Mouse (Mus musculus) lung, embryonic 16.5 days (tissue): ENCODE measurements around the gene Irf6. TPM values are rescaled to one million over a fixed set of nuclear protein-coding genes. Genes with fewer than 3 reads are reported as not detected.
A peak's percentile ranks its signal among the peaks of the same experiment; 100 is the strongest.

Experiments used
- ATAC-seq: fragments of 200-750 bp; cut with Nextera tagmentation; 2 replicates; pipeline ENCODE4 v1.8.0; 2017; ENCODE audit warnings: low read depth, mild to moderate bottlenecking, moderate library complexity
- H3K27ac ChIP-seq: fragments of 300-500 bp; sonication (generic); 2 replicates; pipeline ENCODE4 v1.5.1; 2014; ENCODE audit warnings: mild to moderate bottlenecking, control low read depth, low read length
- H3K27me3 ChIP-seq: fragments of 300-500 bp; sonication (generic); 2 replicates; pipeline ENCODE4 v1.6.1; 2014; ENCODE audit warnings: low read depth, low read length, mixed read lengths; ENCODE audit not compliant: control insufficient read depth, insufficient read depth
- H3K36me3 ChIP-seq: fragments of 300-500 bp; sonication (generic); 2 replicates; pipeline ENCODE4 v1.6.1; 2014; ENCODE audit warnings: low read length; ENCODE audit not compliant: control insufficient read depth, insufficient read depth
- H3K4me1 ChIP-seq: fragments of 300-500 bp; sonication (generic); replicated peaks from 2 replicates; pipeline ENCODE4 v1.6.1; 2014; ENCODE audit warnings: low read length, mixed read lengths; ENCODE audit not compliant: control insufficient read depth, insufficient read depth
- H3K4me2 ChIP-seq: fragments of 300-500 bp; sonication (generic); 2 replicates; pipeline ENCODE4 v1.6.1; 2014; ENCODE audit warnings: low read depth, low read length, control low read depth
- H3K4me3 ChIP-seq: fragments of 300-500 bp; sonication (generic); 2 replicates; pipeline ENCODE4 v1.5.1; 2014; ENCODE audit warnings: mild to moderate bottlenecking, low read length, control low read depth
- H3K9ac ChIP-seq: fragments of 300-500 bp; sonication (generic); 2 replicates; pipeline ENCODE4 v1.6.1; 2014; ENCODE audit warnings: low read length, control low read depth
- H3K9me3 ChIP-seq: fragments of 300-500 bp; sonication (generic); 2 replicates; pipeline ENCODE4 v1.6.1; 2016; ENCODE audit warnings: low read length; ENCODE audit not compliant: control insufficient read depth
- WGBS: fragments of 180-500 bp; shearing (Covaris S2); extraction: QIAGEN DNeasy Blood & Tissue Kit; methylation state at CpG from one replicate; pipeline ENCODE4 v1.1.7; 2014; 5-methylcytosine and 5-hydroxymethylcytosine counted together
- polyA plus RNA-seq: library from polyadenylated mRNA; unstranded; fragments of >200 nt; fragmentation: Nextera tagmentation; extraction: Ambion mirVana; gene quantifications from 2 replicates; pipeline ENCODE4 v1.2.1, GENCODE M21; 2015

The Irf6 gene
- polyA plus RNA-seq, 1 experiment from 2014 or later = 18.3 TPM

GRCm38 (mm10) chr1:193160317-193161032, 7.6 kb downstream of the Irf6 start:
- Histone ChIP-seq H3K4me3 (peak overlapping the region; percentile 27; the same call in 1 of the 2 replicates), H3K9me3 (no peaks in the 10 kb centered on the region), H3K9ac (peak overlapping the region; percentile 45), H3K4me1 (peaks cover 10% of the 10 kb centered on the region), H3K27me3 (no peaks in the 10 kb centered on the region), H3K4me2 (peak overlapping the region; percentile 58), H3K36me3 (no peaks in the 10 kb centered on the region), H3K27ac (no peak overlapping the region)
- 12% methylated on average over 18 of the region's 18 CpGs for WGBS
- peak; percentile 71 for ATAC-seq

GRCm38 (mm10) chr1:193167746-193168145, 14.8 kb downstream of the Irf6 start, which contains the start of gene A130010J15Rik:
TSS of gene A130010J15Rik (plus strand) at chr1:193168046.
- Histone ChIP-seq H3K4me1 (peaks cover 9% of the 10 kb centered on the region), H3K4me3 (no peak within 1 kb of the TSS), H3K9ac (no peak within 1 kb of the TSS), H3K36me3 (no peaks in the 10 kb centered on the region), H3K27me3 (no peaks in the 10 kb centered on the region), H3K4me2 (no peak within 1 kb of the TSS), H3K27ac (no peak within 1 kb of the TSS), H3K9me3 (no peaks in the 10 kb centered on the region)
- 85% methylated on average over 3 of the region's 3 CpGs for WGBS
- ATAC-seq = no peak

GRCm38 (mm10) chr1:193169228-193169627, 16.3 kb downstream of the Irf6 start:
- no peak overlapping the region for H3K4me3 ChIP-seq
- H3K27me3 ChIP-seq = no peaks in the 10 kb centered on the region
- no peaks in the 10 kb centered on the region for H3K9me3 ChIP-seq
- H3K4me2 ChIP-seq = no peak overlapping the region
- no peak overlapping the region for H3K27ac ChIP-seq
- no peaks in the 10 kb centered on the region for H3K36me3 ChIP-seq
- 62% methylated on average over 7 of the region's 7 CpGs for WGBS
- H3K9ac ChIP-seq = no peak overlapping the region
- no peak for ATAC-seq
- H3K4me1 ChIP-seq = peaks cover 14% of the 10 kb centered on the region

GRCm38 (mm10) chr1:193169856-193170255, 16.9 kb downstream of the Irf6 start:
- Histone ChIP-seq H3K4me3 (no peak overlapping the region), H3K36me3 (no peaks in the 10 kb centered on the region), H3K27ac (no peak overlapping the region), H3K4me1 (peaks cover 19% of the 10 kb centered on the region), H3K9me3 (no peaks in the 10 kb centered on the region), H3K27me3 (no peaks in the 10 kb centered on the region), H3K9ac (no peak overlapping the region), H3K4me2 (no peak overlapping the region)
- 41% methylated on average over 2 of the region's 2 CpGs for WGBS
- no peak for ATAC-seq

GRCm38 (mm10) chr1:193172991-193173809, 20.3 kb downstream of the Irf6 start:
- Histone ChIP-seq H3K27ac (peak overlapping the region; percentile 91), H3K9ac (peak overlapping the region; percentile 89), H3K4me1 (peaks cover 26% of the 10 kb centered on the region), H3K27me3 (no peaks in the 10 kb centered on the region), H3K9me3 (no peaks in the 10 kb centered on the region), H3K4me3 (peak overlapping the region; percentile 92), H3K4me2 (peak overlapping the region; percentile 89), H3K36me3 (no peaks in the 10 kb centered on the region)
- WGBS = under 1% methylated on average over 48 of the region's 48 CpGs
- ATAC-seq = peak; percentile 99

GRCm38 (mm10) chr1:193173810-193174129, 20.9 kb downstream of the Irf6 start:
- H3K36me3 ChIP-seq = no peaks in the 10 kb centered on the region
- WGBS = 15% methylated on average over 9 of the region's 9 CpGs

GRCm38 (mm10) chr1:193174143-193174733, 21.3 kb downstream of the Irf6 start:
- peaks cover 26% of the 10 kb centered on the region for H3K4me1 ChIP-seq
- H3K4me3 ChIP-seq = peak overlapping the region; percentile 92
- peak overlapping the region; percentile 89 for H3K9ac ChIP-seq
- no peak for ATAC-seq
- no peaks in the 10 kb centered on the region for H3K36me3 ChIP-seq
- H3K27ac ChIP-seq = peak overlapping the region; percentile 91
- H3K4me2 ChIP-seq = peak overlapping the region; percentile 89
- H3K27me3 ChIP-seq = no peaks in the 10 kb centered on the region
- WGBS = 64% methylated on average over 13 of the region's 13 CpGs
- no peaks in the 10 kb centered on the region for H3K9me3 ChIP-seq

More at GRCm38 (mm10) chr1:193173810-193174129, 20.9 kb downstream of the Irf6 start:
- peak overlapping the region; percentile 92 for H3K4me3 ChIP-seq
- no peak for ATAC-seq
- no peaks in the 10 kb centered on the region for H3K27me3 ChIP-seq
- peak overlapping the region; percentile 89 for H3K9ac ChIP-seq
- H3K4me1 ChIP-seq = peaks cover 26% of the 10 kb centered on the region
- peak overlapping the region; percentile 89 for H3K4me2 ChIP-seq
- no peaks in the 10 kb centered on the region for H3K9me3 ChIP-seq
- peak overlapping the region; percentile 91 for H3K27ac ChIP-seq

GRCm38 (mm10) chr1:193181104-193181503, 28.2 kb downstream of the Irf6 start:
- no peak for ATAC-seq
- no peaks in the 10 kb centered on the region for H3K4me1 ChIP-seq
- no peak overlapping the region for H3K9ac ChIP-seq
- no peaks in the 10 kb centered on the region for H3K27me3 ChIP-seq
- no peak overlapping the region for H3K4me3 ChIP-seq
- H3K36me3 ChIP-seq = no peaks in the 10 kb centered on the region
- no peaks in the 10 kb centered on the region for H3K9me3 ChIP-seq
- WGBS = 83% methylated on average over 3 of the region's 3 CpGs
- H3K4me2 ChIP-seq = no peak overlapping the region
- H3K27ac ChIP-seq = no peak overlapping the region

- H3K27ac ChIP-seq = peak overlapping the region; percentile 92; the same call in 1 of the 2 replicates
- no peak overlapping the region for H3K4me2 ChIP-seq
- no peak overlapping the region for H3K9ac ChIP-seq
- 40% methylated on average over 6 of the region's 6 CpGs for WGBS
- peak; percentile 24 for ATAC-seq
- no peaks in the 10 kb centered on the region for H3K9me3 ChIP-seq
- H3K36me3 ChIP-seq = no peaks in the 10 kb centered on the region
- H3K4me3 ChIP-seq = no peak overlapping the region
- H3K4me1 ChIP-seq = peaks cover 21% of the 10 kb centered on the region
- no peaks in the 10 kb centered on the region for H3K27me3 ChIP-seq
These were observed 35.3 kb downstream of the Irf6 start for GRCm38 (mm10) chr1:193188257-193188656.
